Mouse (Mus musculus) brain, embryonic 14.5 days (tissue): ENCODE data around the gene Fam114a1. TPM values are rescaled to one million over a fixed set of nuclear protein-coding genes. Genes with fewer than 3 reads are reported as not detected.

Experiments used
- DNase-seq: peaks from one replicate; pipeline ENCODE4 v3.0.0-alpha.2; 2011; ENCODE audit warnings: low read depth
- CTCF ChIP-seq: fragments of 200-500 bp; IDR thresholded peaks from 2 replicates; pipeline ENCODE4 v1.5.1; 2012; ENCODE audit warnings: inconsistent platforms, mild to moderate bottlenecking, moderate library complexity, borderline replicate concordance; ENCODE audit not compliant: insufficient read depth, insufficient read length; ENCODE audit errors: extremely low read depth
- POLR2A ChIP-seq: fragments of 200-500 bp; IDR thresholded peaks from 2 replicates; pipeline ENCODE4 v1.6.1; 2012; ENCODE audit warnings: mild to moderate bottlenecking, inconsistent platforms, borderline replicate concordance; ENCODE audit not compliant: poor library complexity, insufficient read depth, insufficient read length, severe bottlenecking; ENCODE audit errors: extremely low read depth
- polyA plus RNA-seq: library from polyadenylated mRNA; depleted of rRNA; stranded (reverse); fragments of >200 nt; gene quantifications from 2 replicates; pipeline ENCODE4 v1.2.3, GENCODE M21; 2012

Fam114a1 gene
- polyA plus RNA-seq, 1 experiment, result 9.1 TPM

DNA sequence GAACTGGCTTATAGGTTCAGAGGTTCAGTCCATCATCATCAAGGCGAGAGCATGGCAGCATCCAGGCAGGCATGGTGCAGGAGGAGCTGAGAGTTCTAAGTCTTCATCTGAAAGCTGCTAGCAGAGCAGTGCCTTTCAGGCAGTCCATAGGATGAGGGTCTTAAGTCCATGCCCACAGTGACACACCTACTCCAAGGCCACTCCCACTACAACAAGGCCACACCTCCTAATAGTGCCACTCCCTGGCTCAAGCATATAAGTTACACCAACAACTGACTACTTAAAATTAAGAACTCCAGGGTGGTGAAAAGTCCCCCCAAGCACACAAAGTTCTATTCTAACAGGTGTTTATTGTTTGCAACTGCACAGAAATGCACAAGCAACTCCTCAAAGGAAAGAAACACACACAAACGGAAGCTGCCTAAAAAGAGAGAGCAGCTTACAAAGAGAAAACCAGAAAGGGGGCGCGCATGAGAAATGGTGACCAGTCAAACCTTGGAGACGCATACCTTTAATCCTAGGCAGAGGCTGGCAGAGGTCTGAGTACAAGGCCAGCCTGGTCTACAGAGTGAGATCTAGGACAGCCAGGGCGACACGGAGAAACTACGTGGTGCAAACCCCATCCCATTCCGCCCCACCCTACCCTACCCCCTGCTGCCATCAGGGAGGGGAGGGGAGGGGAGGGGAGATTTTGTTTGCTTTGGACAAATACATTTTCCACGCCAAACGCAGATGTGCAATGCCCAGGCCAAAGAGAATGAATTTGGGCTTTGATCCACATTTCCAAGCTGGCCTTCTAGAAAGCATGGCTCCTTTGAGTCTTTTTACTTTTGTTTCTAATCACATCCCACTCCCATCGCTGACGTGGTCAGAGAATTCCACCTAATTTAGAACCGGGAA is 660 bp upstream of the Fam114a1 start:
- peak; percentile 27 for DNase-seq
- TF ChIP-seq CTCF, result no peak
- TF ChIP-seq POLR2A, result no peak

DNA sequence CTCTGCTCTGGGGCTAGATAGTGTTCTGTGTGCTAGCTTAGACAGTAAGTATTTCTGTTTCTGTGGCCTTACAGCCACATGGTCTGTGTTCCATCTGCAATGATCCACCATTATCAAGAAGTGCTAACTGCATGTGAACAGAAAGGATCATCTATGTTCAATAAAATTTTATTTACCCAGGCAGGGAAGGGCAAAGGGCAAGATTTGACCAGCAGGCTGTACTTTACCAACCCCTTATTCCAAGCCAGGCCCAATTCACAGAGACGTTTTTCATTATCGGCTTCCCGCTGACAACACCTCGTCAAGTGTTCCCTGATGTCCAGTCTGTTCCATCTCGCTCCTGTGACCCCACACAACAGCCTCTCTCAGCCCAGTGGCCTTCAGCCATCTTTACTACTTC is 5.2 kb downstream of the Fam114a1 start:
- TF ChIP-seq CTCF (no peak), POLR2A (no peak)
- DNase-seq, result no peak

DNA sequence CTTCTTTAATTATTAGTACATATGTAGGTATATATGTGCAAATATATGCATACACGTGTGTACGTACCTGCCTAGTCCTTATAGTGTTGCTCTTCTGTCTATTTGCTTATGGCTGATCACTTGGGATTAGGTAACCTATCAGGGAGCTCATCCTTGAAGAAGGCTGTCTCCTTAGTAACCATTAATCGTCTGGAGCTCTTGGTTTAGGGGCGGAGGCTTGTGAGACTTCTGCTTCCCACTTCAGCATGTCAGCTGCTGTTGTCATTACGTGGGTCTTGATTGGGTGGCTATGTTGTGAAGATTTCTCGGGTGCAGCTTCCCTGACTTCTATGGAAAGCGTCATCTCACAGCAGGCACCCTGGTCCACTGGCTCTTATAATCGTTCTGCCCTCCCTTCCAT is 7.3 kb downstream of the Fam114a1 start:
- peak; percentile 23 for DNase-seq
- TF ChIP-seq POLR2A, result no peak

DNA sequence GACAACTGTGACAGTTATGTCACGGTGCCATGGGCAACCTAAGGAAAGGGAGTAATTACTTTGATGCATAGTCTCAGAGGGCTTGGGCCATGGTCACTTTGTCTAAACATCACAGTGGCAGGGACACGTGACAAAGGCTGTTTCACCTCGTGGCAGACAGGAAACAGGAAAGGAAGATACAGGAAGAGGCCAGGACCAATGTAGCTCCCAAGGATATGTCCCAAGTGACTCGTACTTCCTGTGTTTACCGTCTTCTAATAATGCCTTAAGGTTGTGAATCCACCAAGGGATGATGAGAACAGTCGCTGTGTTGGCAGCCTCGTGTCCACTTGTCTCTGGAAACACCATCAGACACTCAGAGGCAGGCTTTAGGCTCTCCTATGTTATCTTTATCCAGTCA is 16.1 kb downstream of the Fam114a1 start:
- DNase-seq, result no peak
- no peak for TF ChIP-seq CTCF
- no peak for TF ChIP-seq POLR2A

DNA sequence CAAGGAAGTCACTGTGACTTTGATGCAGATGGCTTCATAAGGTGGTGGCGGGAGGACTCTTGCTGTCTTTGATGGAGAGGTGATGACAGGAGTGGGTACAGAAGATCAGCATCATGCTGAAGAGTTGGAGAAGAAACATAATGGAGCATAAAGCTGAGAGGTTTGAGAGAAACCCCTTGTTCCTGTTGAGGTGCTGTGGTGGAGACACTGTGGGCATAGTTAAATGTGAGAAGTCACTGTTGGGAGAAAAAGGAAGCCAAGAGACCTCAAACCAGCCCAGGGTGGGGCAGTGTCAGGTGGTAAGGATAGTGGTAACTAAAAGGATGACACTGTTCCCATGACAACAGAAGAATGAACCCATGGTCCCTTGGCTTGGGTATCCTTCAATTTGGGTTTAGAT is 20.1 kb downstream of the Fam114a1 start:
- TF ChIP-seq POLR2A, result no peak
- TF ChIP-seq CTCF, result no peak
- no peak for DNase-seq

DNA sequence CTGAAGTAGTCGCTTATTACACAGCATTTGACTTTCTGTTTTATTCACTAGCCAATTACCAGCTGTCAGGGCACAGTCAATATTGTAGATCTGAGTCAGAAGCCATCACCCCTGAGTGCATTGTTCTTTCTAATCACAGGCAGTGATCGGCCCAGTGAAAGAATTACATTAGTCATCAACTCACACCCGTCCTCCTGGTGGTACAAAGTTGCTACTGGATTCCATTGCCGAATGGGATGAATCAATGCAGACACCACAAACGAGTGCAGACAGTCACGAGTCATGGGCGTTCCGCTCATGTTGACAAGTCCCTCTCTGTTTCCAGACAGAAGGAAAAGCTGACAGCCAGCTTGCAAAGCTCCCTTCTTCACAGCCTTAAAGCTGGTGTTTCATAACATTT is 22.7 kb downstream of the Fam114a1 start:
- peak; percentile 36 for DNase-seq
- TF ChIP-seq POLR2A (no peak), CTCF (peak; percentile 18; the same call in 1 of the 2 replicates)

DNA sequence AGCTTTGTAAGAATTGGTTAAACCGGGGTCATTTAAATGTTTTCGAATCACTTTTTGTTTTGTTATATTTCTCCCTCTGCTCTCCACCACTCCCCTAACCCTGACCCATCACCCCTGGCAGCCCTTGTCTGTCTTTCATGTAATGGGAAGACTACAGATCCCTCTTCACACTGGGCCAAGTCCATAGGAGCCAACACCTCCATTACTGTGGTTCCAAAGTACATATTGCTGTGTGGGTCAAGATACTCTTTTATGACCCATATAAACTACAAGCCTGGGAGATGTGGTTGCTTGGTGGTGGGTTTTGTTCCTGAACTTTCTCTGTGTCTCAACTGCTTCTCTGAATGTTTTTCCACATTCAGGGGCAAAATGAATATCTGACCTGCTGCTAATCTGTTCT is 25.5 kb downstream of the Fam114a1 start:
- no peak for DNase-seq
- TF ChIP-seq CTCF (no peak), POLR2A (no peak)

DNA sequence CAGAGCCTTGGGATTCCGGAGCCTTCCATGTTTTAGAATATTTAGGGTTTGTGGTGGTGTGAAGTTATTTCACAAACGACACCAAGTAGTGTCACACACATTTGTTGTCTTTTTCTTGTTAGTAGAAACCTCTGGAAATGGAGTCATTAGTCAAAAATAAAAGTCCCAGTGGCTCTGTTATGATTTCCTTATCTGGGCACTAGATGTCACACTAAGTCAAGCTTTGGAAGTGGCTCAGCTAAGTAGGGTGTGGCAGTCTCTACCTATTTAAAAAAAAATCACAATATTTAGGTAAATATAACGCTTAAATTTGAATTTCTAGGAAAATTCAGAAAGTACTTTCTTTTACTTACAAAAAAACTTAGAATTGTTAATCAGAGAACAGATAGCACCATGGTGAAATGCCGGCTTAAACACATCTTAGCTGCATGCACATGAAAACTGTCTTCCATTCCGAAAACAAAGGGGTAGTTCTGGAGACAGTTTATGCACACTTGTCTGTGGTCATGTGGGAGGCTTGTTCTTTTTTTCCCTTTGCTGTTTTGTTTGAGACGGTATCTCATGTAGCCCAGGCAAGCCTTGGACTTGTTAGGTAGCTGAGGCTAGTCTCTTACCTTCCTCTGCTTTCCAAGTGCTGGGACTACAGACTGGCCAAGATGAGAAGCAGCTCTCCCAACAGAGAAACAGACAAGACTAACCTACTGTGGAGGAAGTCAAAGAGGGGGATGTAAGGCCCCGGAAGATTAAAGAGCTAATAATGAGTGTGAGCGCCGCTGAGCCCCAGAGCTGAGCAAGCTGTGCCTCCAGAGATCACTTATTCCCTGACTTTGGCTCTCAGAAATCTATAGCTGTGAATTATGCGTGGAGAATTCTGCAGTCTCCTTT is 33.3 kb downstream of the Fam114a1 start:
- peak; percentile 47; the same call in 1 of the 2 replicates for TF ChIP-seq CTCF
- no peak for TF ChIP-seq POLR2A
- peak; percentile 76 for DNase-seq

DNA sequence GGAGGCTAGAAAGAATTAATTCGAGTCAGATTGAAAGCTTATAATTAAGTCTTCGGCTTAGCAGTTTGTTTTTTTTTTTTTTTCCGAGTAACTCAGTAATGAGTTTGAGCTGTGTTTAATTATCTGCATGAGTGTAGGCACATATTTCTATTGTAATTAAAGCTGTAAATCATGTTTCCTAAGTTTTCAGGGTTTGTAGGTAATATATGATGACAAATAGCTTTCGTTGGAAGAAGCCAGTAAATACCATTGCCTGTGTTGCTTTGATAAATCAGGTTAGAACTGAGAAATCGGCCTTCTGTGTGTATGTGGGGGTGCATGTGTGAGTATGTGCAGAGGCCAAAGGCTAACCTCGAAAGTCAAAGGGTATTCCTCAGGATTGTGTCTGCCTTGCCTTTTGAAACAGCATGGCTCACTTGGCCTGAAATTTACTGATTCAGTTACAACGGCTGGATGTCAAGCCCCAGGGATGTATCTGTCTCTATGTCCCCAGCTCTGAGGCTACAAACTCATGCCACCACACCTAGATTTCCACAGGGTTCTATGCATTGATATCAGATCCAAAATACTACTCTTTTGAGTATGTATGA is 34.2 kb downstream of the Fam114a1 start:
- no peak for TF ChIP-seq CTCF
- no peak for TF ChIP-seq POLR2A
- DNase-seq, result peak; percentile 26

DNA sequence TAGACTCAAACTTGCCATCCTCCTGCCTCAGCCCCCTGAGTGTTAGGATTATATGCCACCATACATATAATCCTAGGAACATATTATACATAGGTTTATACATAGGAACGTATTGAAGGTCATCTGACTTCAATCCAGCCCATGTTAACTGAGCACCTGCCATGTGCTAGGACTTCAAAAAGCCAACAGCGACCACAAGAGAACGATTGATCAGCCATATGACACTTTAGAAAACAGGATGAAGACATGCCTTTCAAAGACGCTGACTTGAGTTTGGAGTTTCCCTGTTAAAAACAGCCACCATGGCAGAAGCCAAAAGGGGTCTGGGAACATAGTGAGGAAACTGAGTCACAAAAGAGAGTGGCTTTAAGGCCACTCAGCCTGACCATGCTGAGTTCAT is 35.4 kb downstream of the Fam114a1 start:
- TF ChIP-seq POLR2A, result no peak

DNA sequence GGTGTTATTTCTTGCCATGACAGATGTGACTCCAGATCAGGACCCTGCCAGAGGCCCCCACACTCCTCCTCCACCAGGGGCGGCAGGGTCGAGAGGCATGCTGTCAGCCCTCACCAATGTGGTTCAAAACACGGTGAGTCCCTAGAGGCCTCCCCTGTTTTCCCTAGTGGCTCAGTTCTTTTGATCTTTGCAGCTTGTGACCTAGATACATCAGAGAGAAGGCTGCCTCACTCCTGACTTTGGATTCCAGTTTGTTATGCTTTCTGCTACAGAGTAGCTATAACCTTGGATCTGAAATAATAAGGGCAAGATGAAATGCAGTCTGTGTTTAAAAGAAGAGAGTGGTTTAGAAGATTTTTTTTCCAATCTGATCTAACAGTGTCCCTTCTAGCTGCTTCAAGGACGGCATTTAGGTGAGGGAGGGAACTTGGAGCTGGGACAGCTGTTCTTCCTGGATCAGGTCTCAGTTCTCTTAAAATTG is 36.2 kb downstream of the Fam114a1 start:
- peak; percentile 67 for DNase-seq
- TF ChIP-seq CTCF (peak; percentile 2; the same call in 1 of the 2 replicates), POLR2A (no peak)

More for the DNA sequence above, 35.4 kb downstream of the Fam114a1 start:
- no peak for DNase-seq
